Mouse (Mus musculus): ENCODE data around the gene Slc39a1. TPM values are rescaled to one million over a fixed set of nuclear protein-coding genes. Genes with fewer than 3 reads are reported as not detected.

Gene Slc39a1
- polyA plus RNA-seq, 1 experiment from 2014 or later, result 122 TPM

GRCm38 (mm10) chr3:90291982-90292344, 44.0 kb downstream of the Slc39a1 start:
- peak overlapping the region; percentile 94 for H3K27ac ChIP-seq
- H3K4me1 ChIP-seq, result peaks cover 17% of the 10 kb centered on the region; the same call in 1 of the 2 replicates
- ATAC-seq (ENCODE audit: insufficient number of reproducible peaks, low FRiP score, low TSS enrichment, low read depth), result no peak
- H3K4me3 ChIP-seq, result peak overlapping the region; percentile 76
- no peaks in the 10 kb centered on the region; the same call in 1 of the 2 replicates for H3K36me3 ChIP-seq
- H3K4me2 ChIP-seq, result peak overlapping the region; percentile 54
- WGBS, result 33% methylated on average over 2 of the region's 2 CpGs
- H3K9me3 ChIP-seq, result no peaks in the 10 kb centered on the region
- H3K9ac ChIP-seq, result no peak overlapping the region
- H3K27me3 ChIP-seq, result no peaks in the 10 kb centered on the region

- H3K9me3 ChIP-seq, result no peaks in the 10 kb centered on the region
- H3K36me3 ChIP-seq, result no peaks in the 10 kb centered on the region; the same call in 1 of the 2 replicates
- no peaks in the 10 kb centered on the region for H3K27me3 ChIP-seq
- ATAC-seq (ENCODE audit: insufficient number of reproducible peaks, low FRiP score, low TSS enrichment, low read depth), result peak; percentile 99
- H3K27ac ChIP-seq, result peak within 1 kb of the TSS; percentile 97
- H3K4me1 ChIP-seq, result peaks cover 17% of the 10 kb centered on the region; the same call in 1 of the 2 replicates
- under 1% methylated on average over 47 of the region's 47 CpGs for WGBS
- H3K4me3 ChIP-seq, result peak within 1 kb of the TSS; percentile 76
- H3K9ac ChIP-seq, result peak within 1 kb of the TSS; percentile 85
- peak within 1 kb of the TSS; percentile 68 for H3K4me2 ChIP-seq
Observed at GRCm38 (mm10) chr3:90292345-90293275, 44.6 kb downstream of the Slc39a1 start, which contains the start of gene Gatad2b. Gene Gatad2b (plus strand): TSS chr3:90293178.

GRCm38 (mm10) chr3:90293352-90294063, 45.5 kb downstream of the Slc39a1 start:
- Histone ChIP-seq H3K4me3 (peak overlapping the region; percentile 76), H3K4me1 (peaks cover 17% of the 10 kb centered on the region; the same call in 1 of the 2 replicates), H3K9me3 (no peaks in the 10 kb centered on the region), H3K27ac (peak overlapping the region; percentile 97), H3K4me2 (peak overlapping the region; percentile 68), H3K27me3 (no peaks in the 10 kb centered on the region), H3K9ac (peak overlapping the region; percentile 85), H3K36me3 (no peaks in the 10 kb centered on the region; the same call in 1 of the 2 replicates)
- ATAC-seq (ENCODE audit: insufficient number of reproducible peaks, low FRiP score, low TSS enrichment, low read depth), result peak; percentile 4
- WGBS, result 0% methylated on average over 31 of the region's 68 CpGs

- Histone ChIP-seq H3K4me3 (peak overlapping the region; percentile 76), H3K4me2 (peak overlapping the region; percentile 68), H3K9me3 (no peaks in the 10 kb centered on the region), H3K27me3 (no peaks in the 10 kb centered on the region), H3K9ac (peak overlapping the region; percentile 85), H3K36me3 (no peaks in the 10 kb centered on the region; the same call in 1 of the 2 replicates), H3K27ac (peak overlapping the region; percentile 97), H3K4me1 (peaks cover 17% of the 10 kb centered on the region; the same call in 1 of the 2 replicates)
- 2% methylated on average over 11 of the region's 11 CpGs for WGBS
- ATAC-seq (ENCODE audit: insufficient number of reproducible peaks, low FRiP score, low TSS enrichment, low read depth), result no peak
Observed at GRCm38 (mm10) chr3:90294064-90294440, 46.1 kb downstream of the Slc39a1 start.

- Histone ChIP-seq H3K9me3 (no peaks in the 10 kb centered on the region), H3K27ac (no peak overlapping the region), H3K36me3 (no peaks in the 10 kb centered on the region; the same call in 1 of the 2 replicates), H3K9ac (no peak overlapping the region), H3K27me3 (no peaks in the 10 kb centered on the region), H3K4me2 (peak overlapping the region; percentile 68), H3K4me3 (peak overlapping the region; percentile 76), H3K4me1 (peaks cover 17% of the 10 kb centered on the region; the same call in 1 of the 2 replicates)
- 57% methylated on average over 2 of the region's 2 CpGs for WGBS
- ATAC-seq (ENCODE audit: insufficient number of reproducible peaks, low FRiP score, low TSS enrichment, low read depth), result no peak
Observed at GRCm38 (mm10) chr3:90294651-90295050, 46.7 kb downstream of the Slc39a1 start.

Small RNA genes within 50 kb of the gene (microRNA-seq; reads per million reads assigned to microRNA genes)
- gene Mir7012, result not detected

Other genes starting within 250 kb of the Slc39a1 start
- gene Hax1, start 249.4 kb upstream of the Slc39a1 start, polyA plus RNA-seq (2015; fragmentation: Nextera tagmentation; extraction: Ambion mirVana), result 143 and 146 TPM in 2 replicates
- 126 and 140 TPM in 2 replicates for gene 4933434E20Rik, start 196.5 kb upstream of the Slc39a1 start, polyA plus RNA-seq (2015; fragmentation: Nextera tagmentation; extraction: Ambion mirVana)
- gene Ubap2l, start 195.5 kb upstream of the Slc39a1 start, polyA plus RNA-seq (2015; fragmentation: Nextera tagmentation; extraction: Ambion mirVana), result 172 and 174 TPM in 2 replicates
- 474 and 545 TPM in 2 replicates for gene Tpm3, start 175.5 kb upstream of the Slc39a1 start, polyA plus RNA-seq (2015; fragmentation: Nextera tagmentation; extraction: Ambion mirVana)
- gene Nup210l, start 144.0 kb upstream of the Slc39a1 start, polyA plus RNA-seq (2015; fragmentation: Nextera tagmentation; extraction: Ambion mirVana), result 0.28 and 0.30 TPM in 2 replicates
- gene Rps27, start 34.5 kb upstream of the Slc39a1 start, polyA plus RNA-seq (2015; fragmentation: Nextera tagmentation; extraction: Ambion mirVana), result 1,355 and 1,817 TPM in 2 replicates
- 37.5 and 40.9 TPM in 2 replicates for gene Rab13, start 34.5 kb upstream of the Slc39a1 start, polyA plus RNA-seq (2015; fragmentation: Nextera tagmentation; extraction: Ambion mirVana)
- gene Jtb, start 16.6 kb upstream of the Slc39a1 start, polyA plus RNA-seq (2015; fragmentation: Nextera tagmentation; extraction: Ambion mirVana), result 112 and 125 TPM in 2 replicates
- gene Creb3l4, start 4.7 kb upstream of the Slc39a1 start, polyA plus RNA-seq (2015; fragmentation: Nextera tagmentation; extraction: Ambion mirVana), result 5.8 and 6.5 TPM in 2 replicates
- gene Crtc2, start 6.0 kb downstream of the Slc39a1 start, polyA plus RNA-seq (2015; fragmentation: Nextera tagmentation; extraction: Ambion mirVana), result 20.1 and 20.8 TPM in 2 replicates
- gene Dennd4b, start 17.0 kb downstream of the Slc39a1 start, polyA plus RNA-seq (2015; fragmentation: Nextera tagmentation; extraction: Ambion mirVana), result 3.9 and 4.7 TPM in 2 replicates
- 13.3 and 14.2 TPM in 2 replicates for gene Gatad2b, start 45.0 kb downstream of the Slc39a1 start, polyA plus RNA-seq (2015; fragmentation: Nextera tagmentation; extraction: Ambion mirVana)
- gene Slc27a3, start 141.8 kb downstream of the Slc39a1 start, polyA plus RNA-seq (2015; fragmentation: Nextera tagmentation; extraction: Ambion mirVana), result 36.2 and 37.0 TPM in 2 replicates
- 25.6 and 28.0 TPM in 2 replicates for gene Ints3, start 185.4 kb downstream of the Slc39a1 start, polyA plus RNA-seq (2015; fragmentation: Nextera tagmentation; extraction: Ambion mirVana)
- gene Npr1, start 217.7 kb downstream of the Slc39a1 start, polyA plus RNA-seq (2015; fragmentation: Nextera tagmentation; extraction: Ambion mirVana), result 5.4 and 6.7 TPM in 2 replicates
- 171 and 176 TPM in 2 replicates for gene Ilf2, start 228.0 kb downstream of the Slc39a1 start, polyA plus RNA-seq (2015; fragmentation: Nextera tagmentation; extraction: Ambion mirVana)
- 89.9 and 95.4 TPM in 2 replicates for gene Snapin, start 242.9 kb downstream of the Slc39a1 start, polyA plus RNA-seq (2015; fragmentation: Nextera tagmentation; extraction: Ambion mirVana)